ENCODE assay signal across 19 mouse cellular contexts in genomic region chr5:148577278-148577677, GRCm38 (mm10).
"Had no signal": no experiment of that assay in that cellular context is flagged by ENCODE, and none has a peak within 500 bp of the region (broad histone marks: within the 10 kb centered on the region; RNA-seq: fewer than 3 reads in every experiment).

No protein-coding gene starts in this region.

- H3K36me3 ChIP-seq: limb, embryonic 12.5 days; limb, embryonic 15.5 days; lung, embryonic 15.5 days; midbrain, embryonic 10.5 days; midbrain, embryonic 13.5 days had no signal

- H3K4me2 ChIP-seq: limb, embryonic 12.5 days; limb, embryonic 15.5 days; lung, embryonic 15.5 days; midbrain, embryonic 13.5 days had no signal

- H3K4me3 ChIP-seq: layer of hippocampus, adult 2 months; limb, embryonic 12.5 days; limb, embryonic 15.5 days; lung, embryonic 15.5 days; megakaryocyte, embryonic 14.5 days; midbrain, embryonic 10.5 days; midbrain, embryonic 13.5 days had no signal

- ATAC-seq: midbrain, embryonic 13.5 days; midbrain, embryonic 16.5 days had no signal

- H3K9ac ChIP-seq: limb, embryonic 12.5 days; limb, embryonic 15.5 days; liver, embryonic 14.5 days; lung, embryonic 15.5 days; midbrain, embryonic 13.5 days had no signal

- H3K27ac ChIP-seq: kidney, postnatal 0 days; layer of hippocampus, adult 2 months; limb, embryonic 12.5 days; limb, embryonic 15.5 days; liver, embryonic 14.5 days; lung, embryonic 15.5 days; midbrain, embryonic 10.5 days; midbrain, embryonic 13.5 days had no signal

- H3K4me1 ChIP-seq: limb, embryonic 15.5 days; lung, embryonic 15.5 days; megakaryocyte, embryonic 14.5 days had no signal

- H3K9me3 ChIP-seq: limb, embryonic 12.5 days; limb, embryonic 15.5 days; lung, embryonic 15.5 days; midbrain, embryonic 10.5 days; midbrain, embryonic 13.5 days had no signal

- H3K27me3 ChIP-seq: limb, embryonic 12.5 days; limb, embryonic 15.5 days; lung, embryonic 15.5 days; megakaryocyte, embryonic 14.5 days; midbrain, embryonic 13.5 days had no signal

- DNase-seq: kidney, adult 11 months; kidney, adult 9 months; kidney, postnatal 25 days; layer of hippocampus, adult 9-11 months; left cerebral cortex, postnatal 4 days; lung, adult 18-20 months; lung, postnatal 10 days; lung, postnatal 36 days; thymus, postnatal 36 days had no signal
